Mouse (Mus musculus) CH12.LX (cell line): ENCODE results near the gene Mpig6b. TPM values are rescaled to one million over a fixed set of nuclear protein-coding genes. Genes with fewer than 3 reads are reported as not detected.

Source experiments
- DNase-seq: peaks from one replicate; pipeline ENCODE4 v3.0.0-alpha.2; 2013; ENCODE audit errors: extremely low read depth
- H3K27ac ChIP-seq: 2 replicates; pipeline ENCODE4 v1.5.1; 2012; ENCODE audit warnings: low read depth, mild to moderate bottlenecking, control low read depth, moderate library complexity; ENCODE audit not compliant: insufficient read depth
- H3K27me3 ChIP-seq: replicated peaks from 2 replicates; pipeline ENCODE3; 2012; ENCODE audit warnings: inconsistent platforms
- H3K36me3 ChIP-seq, 2 experiments: replicated peaks in 1 of 2; 2 replicates each; pipeline versions ENCODE3 to v1.6.1; 2012; ENCODE audit warnings: inconsistent platforms in 1 of 2, low read length in 1 of 2, mild to moderate bottlenecking in 1 of 2, mixed read lengths in 1 of 2, moderate library complexity in 1 of 2; ENCODE audit not compliant: control insufficient read depth in 1 of 2, insufficient read depth in 1 of 2
- H3K4me1 ChIP-seq, 2 experiments: 2 replicates each; pipeline ENCODE4 v1.6.1; 2012; ENCODE audit warnings: inconsistent platforms in 1 of 2, moderate library complexity in 1 of 2; ENCODE audit not compliant: insufficient read depth in 2 of 2, control insufficient read depth in 1 of 2
- H3K4me2 ChIP-seq: 2 replicates; pipeline ENCODE4 v1.6.1; 2012; ENCODE audit warnings: low read depth, mild to moderate bottlenecking, control low read depth; ENCODE audit not compliant: poor library complexity, insufficient read depth, severe bottlenecking
- H3K4me3 ChIP-seq, 3 experiments: fragments of 150-350 bp in 1 of 3; sonication (generic) in 1 of 3; replicated peaks in 1 of 3; 2 replicates each; pipeline versions ENCODE3 to v1.5.1; 2011 to 2012; ENCODE audit warnings: low read depth in 2 of 3, low read length in 2 of 3, mild to moderate bottlenecking in 2 of 3, moderate library complexity in 2 of 3, control low read depth in 1 of 3, improper control_type of control experiment in 1 of 3, inconsistent platforms in 1 of 3, mixed read lengths in 1 of 3; ENCODE audit not compliant: poor library complexity in 1 of 3
- H3K79me2 ChIP-seq: replicated peaks from 2 replicates; pipeline ENCODE4 v1.6.1; 2012; ENCODE audit warnings: mild to moderate bottlenecking, moderate library complexity; ENCODE audit not compliant: control insufficient read depth, poor library complexity, insufficient read depth, severe bottlenecking; ENCODE audit errors: extremely low read depth
- H3K9ac ChIP-seq: 2 replicates; pipeline ENCODE4 v1.6.1; 2012; ENCODE audit warnings: low read depth, mild to moderate bottlenecking, control low read depth, moderate library complexity; ENCODE audit not compliant: insufficient read depth
- H3K9me3 ChIP-seq: replicated peaks from 2 replicates; pipeline ENCODE3; 2012; ENCODE audit warnings: low read length, inconsistent platforms, mixed read lengths
- CHD2 ChIP-seq: IDR thresholded peaks from 2 replicates; pipeline ENCODE4 v1.6.1; 2011; ENCODE audit warnings: low read length, improper control_type of control experiment
- ELF1 ChIP-seq: IDR thresholded peaks from 2 replicates; pipeline ENCODE4 v1.6.1; 2014; ENCODE audit warnings: low read depth, mild to moderate bottlenecking, inconsistent platforms, low read length, improper control_type of control experiment
- HCFC1 ChIP-seq: IDR thresholded peaks from 2 replicates; pipeline ENCODE4 v1.6.1; 2012; ENCODE audit warnings: low read depth, mild to moderate bottlenecking, inconsistent platforms, low read length, improper control_type of control experiment
- MAFK ChIP-seq: IDR thresholded peaks from 2 replicates; pipeline ENCODE4 v1.6.1; 2011; ENCODE audit warnings: low read length, improper control_type of control experiment; ENCODE audit not compliant: insufficient replicate concordance
- NRF1 ChIP-seq: IDR thresholded peaks from 2 replicates; pipeline ENCODE4 v1.6.1; 2014; ENCODE audit warnings: low read depth, mild to moderate bottlenecking, inconsistent platforms, low read length, improper control_type of control experiment, moderate library complexity
- POLR2A ChIP-seq: IDR thresholded peaks from 2 replicates; pipeline ENCODE4 v1.6.1; 2011; ENCODE audit warnings: low read depth, mild to moderate bottlenecking, improper control_type of control experiment, low read length
- RCOR1 ChIP-seq: conservative IDR thresholded peaks from 2 replicates; pipeline ENCODE4 v1.6.1; 2012; ENCODE audit warnings: low read depth, mild to moderate bottlenecking, inconsistent platforms, low read length, improper control_type of control experiment
- SIN3A ChIP-seq: IDR thresholded peaks from 2 replicates; pipeline ENCODE4 v1.6.1; 2012; ENCODE audit warnings: low read length, improper control_type of control experiment, inconsistent platforms
- TBP ChIP-seq: conservative IDR thresholded peaks from 2 replicates; pipeline ENCODE4 v1.6.1; 2011; ENCODE audit warnings: low read depth, low read length, improper control_type of control experiment
- USF2 ChIP-seq: conservative IDR thresholded peaks from 2 replicates; pipeline ENCODE4 v1.6.1; 2011; ENCODE audit warnings: low read depth, low read length, improper control_type of control experiment
- ZC3H11A ChIP-seq: IDR thresholded peaks from 2 replicates; pipeline ENCODE4 v1.6.1; 2012; ENCODE audit warnings: low read depth, mild to moderate bottlenecking, inconsistent platforms, low read length, improper control_type of control experiment
- ZKSCAN1 ChIP-seq: IDR thresholded peaks from 2 replicates; pipeline ENCODE4 v1.6.1; 2012; ENCODE audit warnings: low read depth, inconsistent platforms, low read length, improper control_type of control experiment, borderline replicate concordance
- dilution Hi-C: fragments of 300-500 bp; cut with MboI; formaldehyde crosslinking; loops from 2 replicates; pipeline ENCODE4 v1.14.3; 2020; ENCODE audit warnings: low sequenced_read_pairs; ENCODE audit not compliant: extremely low pct_unique_long_range_greater_than_20kb, extremely low pct_ligation_motif_present
- in situ Hi-C: fragments of 300-500 bp; cut with MboI; formaldehyde crosslinking; loops from 3 replicates; pipeline ENCODE4 v1.14.3; 2019; ENCODE audit warnings: low sequenced_read_pairs, low pct_ligation_motif_present, low pct_unique_long_range_greater_than_20kb, mixed read lengths
- polyA plus RNA-seq: library from polyadenylated mRNA; unstranded; fragments of >175 nt; gene quantifications from 2 replicates; pipeline ENCODE4 v1.2.1, GENCODE M21; 2012; ENCODE audit warnings: low read depth; ENCODE audit not compliant: insufficient read length
- total RNA-seq, 2 experiments: library from RNA; depleted of rRNA; stranded (reverse); fragments of 300-350 nt in 1 of 2; fragments of >200 nt in 1 of 2; gene quantifications; 2 replicates each; pipeline ENCODE4 v1.2.3; 2012 to 2014

The Mpig6b gene
- total and polyA plus RNA-seq, 3 experiments = 0.10 TPM; not detected in 2

DNA sequence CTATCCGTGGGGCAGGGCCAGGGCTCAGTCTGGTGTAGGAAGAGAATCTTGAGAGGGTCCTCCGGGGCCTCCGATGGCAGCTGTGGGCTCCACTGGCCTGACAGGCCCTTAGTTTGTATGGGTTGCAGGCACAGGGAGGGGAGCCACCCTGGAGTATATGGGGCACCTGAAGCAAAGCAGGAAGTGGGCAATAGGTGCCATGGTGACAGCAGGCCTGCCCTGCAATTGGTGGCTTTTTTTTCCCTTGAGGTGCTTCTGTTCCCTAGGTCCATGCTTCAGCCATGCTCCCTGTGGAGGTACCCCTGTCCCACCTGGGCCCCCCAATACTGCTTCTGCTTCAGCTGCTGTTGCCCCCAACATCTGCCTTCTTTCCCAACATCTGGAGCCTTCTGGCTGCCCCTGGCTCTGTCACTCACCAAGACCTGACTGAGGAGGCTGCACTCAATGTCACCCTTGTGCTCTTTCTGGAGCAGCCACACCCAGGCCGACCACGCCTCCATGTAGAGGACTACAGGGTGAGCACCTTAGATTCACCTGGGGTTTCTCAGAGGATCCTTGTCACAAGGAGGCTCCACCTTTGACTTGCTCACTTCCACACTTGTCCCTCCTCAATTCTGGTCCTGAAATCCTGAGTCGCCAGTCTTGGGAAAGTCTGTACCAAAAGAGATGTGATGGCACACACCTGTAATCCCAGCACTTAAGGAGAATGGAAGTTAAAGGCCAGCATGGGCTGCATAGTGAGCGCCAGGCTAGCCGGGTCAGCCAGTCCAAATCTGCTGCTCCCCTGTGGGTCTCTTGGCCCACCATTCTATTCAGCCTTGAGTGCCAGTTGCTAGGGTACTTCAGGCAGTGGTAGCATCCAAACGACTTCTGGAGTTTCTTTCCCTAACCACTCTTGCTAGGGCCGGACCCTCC lies 48.9 kb downstream of the Mpig6b start:
- DNase-seq = no peak
- TF ChIP-seq POLR2A (no peak), CHD2 (peak; percentile 25; the same call in 1 of the 2 replicates)

GRCm38 (mm10) chr17:35016376-35016775 lies 49.6 kb downstream of the Mpig6b start, which contains the start of gene Vwa7:
TSS of gene Vwa7 (plus strand) at chr17:35016579.
- H3K4me1 ChIP-seq = peaks cover 0 to 7% of the 10 kb centered on the region in 2 experiments; a peak in 2 of 4 replicates
- H3K9ac ChIP-seq = no peak within 1 kb of the TSS
- TF ChIP-seq RCOR1 (no peak), NRF1 (no peak), TBP (no peak), MAFK (no peak), USF2 (no peak), ZKSCAN1 (no peak), ZC3H11A (no peak), SIN3A (no peak), HCFC1 (no peak), ELF1 (no peak)
- in situ Hi-C loops (loop anchor here (10.0 kb wide), 1 partner anchor 218 kb away; the partner anchor contains the start of genes Atp6v1g2 and Nfkbil1), dilution Hi-C loops (no loop called here)
- H3K27ac ChIP-seq = no peak within 1 kb of the TSS
- no peak within 1 kb of the TSS for H3K4me3 ChIP-seq
- H3K27me3 ChIP-seq = no peaks in the 10 kb centered on the region
- no peaks in the 10 kb centered on the region for H3K9me3 ChIP-seq
- H3K36me3 ChIP-seq = peaks cover 52 to 84% of the 10 kb centered on the region in 2 experiments
- H3K79me2 ChIP-seq = no peaks in the 10 kb centered on the region
- no peak within 1 kb of the TSS for H3K4me2 ChIP-seq
- DNase-seq = no peak

More for the DNA sequence above, 48.9 kb downstream of the Mpig6b start:
- in situ Hi-C loops = loop anchor here (10.0 kb wide), 1 partner anchor 218 kb away; the partner anchor contains the start of genes Atp6v1g2 and Nfkbil1
- Histone ChIP-seq H3K9me3 (no peaks in the 10 kb centered on the region), H3K4me3 (no peak overlapping the region), H3K9ac (no peak overlapping the region), H3K79me2 (no peaks in the 10 kb centered on the region), H3K27me3 (no peaks in the 10 kb centered on the region), H3K36me3 (peaks cover 45 to 79% of the 10 kb centered on the region in 2 experiments), H3K27ac (no peak overlapping the region), H3K4me1 (peaks cover 0 to 11% of the 10 kb centered on the region in 2 experiments; a peak in 2 of 4 replicates), H3K4me2 (no peak overlapping the region)
- dilution Hi-C loops = no loop called here
